ENCODE assay signal across 25 mouse cellular contexts in genomic region chr11:101167211-101167962, GRCm38 (mm10). TPM values are rescaled to one million over a fixed set of nuclear protein-coding genes. Genes with fewer than 3 reads are reported as not detected.
A peak's percentile ranks its signal among the peaks of the same experiment; 100 is the strongest.
DNase-seq lines count a peak whose midpoint lies in the region; ATAC-seq lines count a peak whose summit lies in the region.
"Had no signal": no experiment of that assay in that cellular context is flagged by ENCODE, and none has a peak within 500 bp of the region (broad histone marks: within the 10 kb centered on the region; RNA-seq: fewer than 3 reads in every experiment).

No protein-coding gene starts in this region.

- H3K27ac ChIP-seq in kidney, embryonic 15.5 days, result no peak overlapping the region
- no peak overlapping the region for H3K27ac ChIP-seq in hindbrain, embryonic 14.5 days
- H3K27ac ChIP-seq: embryonic facial prominence, embryonic 12.5 days; forebrain, embryonic 12.5 days; hindbrain, embryonic 15.5 days; intestine, embryonic 15.5 days; layer of hippocampus, adult 2 months; limb, embryonic 10.5 days; liver, embryonic 15.5 days; lung, embryonic 15.5 days; macrophage; midbrain, embryonic 10.5 days had no signal

- no peak overlapping the region for H3K4me3 ChIP-seq in kidney, embryonic 15.5 days (replicated peaks)
- H3K4me3 ChIP-seq in hindbrain, embryonic 14.5 days (replicated peaks; ENCODE audit: low read length), result no peak overlapping the region
- H3K4me3 ChIP-seq: embryonic facial prominence, embryonic 12.5 days; erythroblast, embryonic 14.5 days; forebrain, embryonic 12.5 days; hindbrain, embryonic 15.5 days; intestine, embryonic 15.5 days; layer of hippocampus, adult 2 months; limb, embryonic 10.5 days; liver, embryonic 15.5 days; midbrain, embryonic 10.5 days had no signal

- H3K9ac ChIP-seq in kidney, embryonic 15.5 days, result no peak overlapping the region
- no peak overlapping the region for H3K9ac ChIP-seq in hindbrain, embryonic 14.5 days
- H3K9ac ChIP-seq: embryonic facial prominence, embryonic 12.5 days; hindbrain, embryonic 15.5 days; intestine, embryonic 15.5 days; liver, embryonic 15.5 days; lung, embryonic 15.5 days had no signal

- DNase-seq in cerebellum, adult 9-11 months, result peak; percentile 56
- no peak for DNase-seq in cerebellum, adult 8-10 months
- DNase-seq in kidney, adult 18-20 months, result no peak
- DNase-seq in 416B (ENCODE audit: low read depth), result peak; percentile 45
- peak; percentile 12 for DNase-seq in induced T-regulatory cell, adult 2 months (ENCODE audit: low read depth)
- DNase-seq in hindbrain, embryonic 14.5 days (ENCODE audit: low spot score), result no peak
- DNase-seq: B cell, adult 2 months; liver; right cerebral cortex, postnatal 25 days; spleen, adult 18-20 months had no signal

- H3K27me3 ChIP-seq in kidney, embryonic 15.5 days, result peaks cover 45% of the 10 kb centered on the region
- peaks cover 70% of the 10 kb centered on the region for H3K27me3 ChIP-seq in hindbrain, embryonic 14.5 days (ENCODE audit: control insufficient read depth, insufficient read depth, low read length)
- H3K27me3 ChIP-seq: Patski had no signal

- H3K36me3 ChIP-seq in kidney, embryonic 15.5 days, result peaks cover 53% of the 10 kb centered on the region
- H3K36me3 ChIP-seq in hindbrain, embryonic 14.5 days (replicated peaks; ENCODE audit: control insufficient read depth, insufficient read depth), result peaks cover 43% of the 10 kb centered on the region

- ATAC-seq in kidney, embryonic 15.5 days (replicated peaks; ENCODE audit: low FRiP score), result no peak
- ATAC-seq in hindbrain, embryonic 14.5 days (ENCODE audit: low FRiP score), result no peak
- ATAC-seq: intestine, embryonic 15.5 days; Patski had no signal

- H3K4me1 ChIP-seq in kidney, embryonic 15.5 days, result peaks cover 85% of the 10 kb centered on the region
- H3K4me1 ChIP-seq in hindbrain, embryonic 14.5 days (replicated peaks; ENCODE audit: control insufficient read depth, insufficient read depth, low read length), result peaks cover 29% of the 10 kb centered on the region

- no peaks in the 10 kb centered on the region for H3K9me3 ChIP-seq in kidney, embryonic 15.5 days (replicated peaks)
- no peaks in the 10 kb centered on the region for H3K9me3 ChIP-seq in hindbrain, embryonic 14.5 days (ENCODE audit: control insufficient read depth, low read length)
- H3K9me3 ChIP-seq: embryonic facial prominence, embryonic 12.5 days; forebrain, embryonic 12.5 days; G1E; hindbrain, embryonic 15.5 days; intestine, embryonic 15.5 days; limb, embryonic 10.5 days; liver, embryonic 15.5 days; lung, embryonic 15.5 days; midbrain, embryonic 10.5 days had no signal

- peak overlapping the region; percentile 17 for H3K4me2 ChIP-seq in kidney, embryonic 15.5 days
- no peak overlapping the region for H3K4me2 ChIP-seq in hindbrain, embryonic 14.5 days (replicated peaks)
- H3K4me2 ChIP-seq: embryonic facial prominence, embryonic 12.5 days; forebrain, embryonic 12.5 days; hindbrain, embryonic 15.5 days; liver, embryonic 15.5 days had no signal

- 64% methylated on average over 19 of the region's 19 CpGs for WGBS in kidney, embryonic 15.5 days
- WGBS in hindbrain, embryonic 14.5 days, result 54% methylated on average over 19 of the region's 19 CpGs

RNA-seq across cellular contexts. Expression of gene Cntnap1, which starts 2.9 kb away (rescaled TPM):
- polyA plus RNA-seq in kidney, embryonic 15.5 days (2015; fragmentation: Nextera tagmentation; extraction: Ambion mirVana), result 1.9 and 2.0 TPM in 2 replicates
- polyA plus RNA-seq in hindbrain, embryonic 14.5 days (2014; fragmentation: Nextera tagmentation; extraction: Ambion mirVana), result 6.0 and 6.5 TPM in 2 replicates

RNA-seq across cellular contexts. Expression of gene Plekhh3, which starts 3.8 kb away (rescaled TPM):
- polyA plus RNA-seq in kidney, embryonic 15.5 days (2015; fragmentation: Nextera tagmentation; extraction: Ambion mirVana), result 17.0 and 18.6 TPM in 2 replicates
- 7.7 and 9.5 TPM in 2 replicates for polyA plus RNA-seq in hindbrain, embryonic 14.5 days (2014; fragmentation: Nextera tagmentation; extraction: Ambion mirVana)

RNA-seq across cellular contexts. Expression of gene Ccr10, which starts 7.9 kb away (rescaled TPM):
- 0.78 and 0.82 TPM in 2 replicates for polyA plus RNA-seq in kidney, embryonic 15.5 days (2015; fragmentation: Nextera tagmentation; extraction: Ambion mirVana)
- polyA plus RNA-seq in hindbrain, embryonic 14.5 days (2014; fragmentation: Nextera tagmentation; extraction: Ambion mirVana), result 0.23 and 0.25 TPM in 2 replicates
- polyA plus RNA-seq: G1E; heart, embryonic 14.5 days; limb, embryonic 10.5 days; macrophage had no signal

RNA-seq across cellular contexts. Expression of gene Tubg2, which starts 11.7 kb away (rescaled TPM):
- polyA plus RNA-seq in kidney, embryonic 15.5 days (2015; fragmentation: Nextera tagmentation; extraction: Ambion mirVana), result 3.8 and 4.2 TPM in 2 replicates
- 48.6 and 50.6 TPM in 2 replicates for polyA plus RNA-seq in hindbrain, embryonic 14.5 days (2014; fragmentation: Nextera tagmentation; extraction: Ambion mirVana)
- polyA plus RNA-seq: erythroblast, embryonic 14.5 days; G1E had no signal

RNA-seq across cellular contexts. Expression of gene Tubg1, which starts 47.6 kb away (rescaled TPM):
- polyA plus RNA-seq in kidney, embryonic 15.5 days (2015; fragmentation: Nextera tagmentation; extraction: Ambion mirVana), result 86.3 and 99.6 TPM in 2 replicates
- polyA plus RNA-seq in hindbrain, embryonic 14.5 days (2014; fragmentation: Nextera tagmentation; extraction: Ambion mirVana), result 64.0 and 64.1 TPM in 2 replicates

Comparison
In these comparisons a context has a peak if more than half of its experiments do, and no peak if none do; other contexts are left out.
1. DNase-seq: peak in cerebellum, adult 9-11 months (single experiment), 416B (single experiment) and induced T-regulatory cell, adult 2 months (single experiment); none in cerebellum, adult 8-10 months (single experiment), kidney, adult 18-20 months (single experiment) and hindbrain, embryonic 14.5 days (single experiment).